Mouse (Mus musculus): ENCODE results near the gene Tex26.

- TF ChIP-seq CTCF (IDR thresholded peaks at IDR 0.05; ENCODE audit: low read depth, low read length) (peak; percentile 34; the same call in 1 of the 2 replicates), POLR2A (IDR thresholded peaks at IDR 0.05; ENCODE audit: extremely low read depth, insufficient read depth, low read length) (no peak)
Observed at GRCm38 (mm10) chr5:149483321-149484052, 44.0 kb downstream of the Tex26 start.
